Comparison of ENCODE assay signal across 7 mouse cellular contexts in the genomic region with DNA sequence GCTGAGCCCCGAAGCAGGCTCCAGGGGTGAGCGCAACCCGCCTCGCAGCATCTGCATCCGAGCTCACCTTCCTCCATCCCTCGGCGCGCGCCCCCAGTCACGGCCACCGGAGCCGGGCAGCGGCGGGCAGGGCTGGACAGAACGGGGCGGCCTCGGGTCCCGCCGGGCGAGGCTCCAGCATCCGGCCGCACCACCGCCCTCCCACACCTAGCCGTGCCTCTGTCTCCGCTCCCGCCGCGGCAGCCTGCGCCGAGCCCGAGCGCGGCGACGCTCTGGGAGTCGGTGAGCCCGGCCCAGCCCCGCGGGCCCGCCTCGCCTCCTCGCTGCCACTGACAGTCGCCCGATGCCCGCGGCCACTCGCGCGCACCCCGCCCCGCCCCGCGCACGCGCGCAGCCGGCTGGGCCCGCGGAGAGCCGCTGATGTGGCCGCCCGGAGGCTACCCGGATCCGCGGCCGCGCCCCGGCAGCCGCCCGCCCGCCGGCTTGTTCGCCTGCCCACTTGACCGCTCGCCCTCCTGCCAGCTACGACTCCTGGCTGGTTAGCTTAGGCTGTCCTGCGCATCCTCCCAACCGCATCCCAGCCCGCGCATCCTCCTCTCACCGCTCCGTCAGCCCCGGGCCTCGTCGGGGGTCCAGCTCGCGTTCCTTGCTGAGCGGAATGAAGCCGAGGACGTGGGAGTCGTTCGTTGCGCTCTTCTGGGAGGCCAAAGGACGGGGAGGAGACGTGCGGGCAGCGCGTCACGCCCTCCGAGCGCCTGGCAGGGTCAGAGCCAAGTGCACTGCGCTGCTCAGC. TPM values are rescaled to one million over a fixed set of nuclear protein-coding genes. Genes with fewer than 3 reads are reported as not detected.
DNase-seq lines count a peak whose midpoint lies in the region; ATAC-seq lines count a peak whose summit lies in the region.

Gene Slc41a2 (minus strand): TSS at position 724 of the 793 bp plus-strand sequence.

- peak; percentile 79 for DNase-seq in adrenal gland, postnatal 10 days
- peak; percentile 72 for DNase-seq in embryo, embryonic 10 days (ENCODE audit: low spot score)
- peak; percentile 68 for DNase-seq in gastrocnemius, postnatal 25 days
- DNase-seq in induced T-regulatory cell, adult 2 months (ENCODE audit: low read depth) = peak; percentile 63
- DNase-seq in left cerebral cortex, postnatal 10 days (ENCODE audit: extremely low spot score in 1 of 2, low spot score in 2 of 2) = peak; percentile 34 to 79
- peak; percentile 73 to 78 for DNase-seq in right cerebral cortex, postnatal 10 days (ENCODE audit: low spot score in 2 of 2)

- ATAC-seq in megakaryocyte progenitor cell, adult 5-6 weeks (replicated peaks; ENCODE audit: poor library complexity) = peak; percentile 68

- intact Hi-C loops in left cerebral cortex, postnatal 10 days (cut with DNase I) = no loop called here

RNA-seq across cellular contexts. Expression of gene Slc41a2, which starts in this region (rescaled TPM):
- total RNA-seq in adrenal gland, postnatal 10 days (2021) = 1 to 10 TPM; 4.5 to 5.2 TPM
- 1 to 10 TPM in 1 of 2 experiments, under 1 TPM in 1; 0.92 to 1.1 TPM for total RNA-seq in gastrocnemius, postnatal 25 days (2021)
- total RNA-seq in left cerebral cortex, postnatal 10 days (2021) = 10 to 100 TPM; 35.6 to 37.7 TPM
- total RNA-seq in megakaryocyte progenitor cell, adult 5-6 weeks (2015) = 0.05 and 0.15 TPM in 2 replicates
- total RNA-seq in megakaryocyte progenitor cell, adult 5-6 weeks (2017) = 0.27 and 1.2 TPM in 2 replicates

Comparison
In these comparisons a context has a peak if more than half of its experiments do, and no peak if none do; other contexts are left out.
1. Peak in every context shown above with its lines: DNase-seq and ATAC-seq.
2. RNA of gene Slc41a2 (total RNA-seq): 35.6 to 37.7 TPM in left cerebral cortex, postnatal 10 days; 4.5 to 5.2 TPM in adrenal gland, postnatal 10 days, 0.05 to 1.2 TPM in megakaryocyte progenitor cell, adult 5-6 weeks and 0.92 to 1.1 TPM in gastrocnemius, postnatal 25 days; every median in the first group is over 4 times any median in the second.